Mouse (Mus musculus): ENCODE data around the gene Sephs2. TPM values are rescaled to one million over a fixed set of nuclear protein-coding genes. Genes with fewer than 3 reads are reported as not detected.

Gene Sephs2
- total and polyA plus RNA-seq, 3 experiments: 14.8 to 32.9 (median 27.2) TPM

DNA sequence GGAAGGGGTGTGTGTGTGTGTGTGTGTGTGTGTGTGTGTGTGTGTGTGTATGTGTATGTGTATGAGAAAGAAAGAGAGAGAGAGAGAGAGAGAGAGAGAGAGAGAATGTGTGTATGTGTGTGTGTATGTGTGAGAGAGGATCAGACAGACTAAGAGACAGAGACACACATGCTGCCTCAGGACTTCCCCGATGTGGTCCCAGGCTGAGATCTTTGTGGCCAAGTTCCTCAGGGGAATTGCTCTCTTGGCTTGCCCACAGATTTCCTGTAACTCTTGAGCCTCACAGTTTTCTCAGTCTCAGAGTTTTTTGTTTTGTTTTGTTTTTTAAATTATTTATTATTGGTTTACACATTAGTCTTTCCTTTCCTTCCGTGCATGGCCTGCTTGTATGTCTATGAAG is 15.5 kb upstream of the Sephs2 start:
- H3K79me2 ChIP-seq (replicated peaks; ENCODE audit: control insufficient read depth, insufficient read depth, low read length): no peaks in the 10 kb centered on the region
- WGBS: 61% methylated on average over 2 of the region's 2 CpGs
- H3K27ac ChIP-seq: no peak overlapping the region
- TF ChIP-seq EP300 (IDR thresholded peaks at IDR 0.05; ENCODE audit: insufficient read depth, low read depth, low read length): no peak
- no peak for TF ChIP-seq POLR2A (IDR thresholded peaks at IDR 0.05; ENCODE audit: insufficient read depth, low read depth, low read length)
- TF ChIP-seq CTCF (IDR thresholded peaks at IDR 0.05): no peak
- H3K9ac ChIP-seq (ENCODE audit: low read depth, low read length): no peak overlapping the region
- no peak for DNase-seq
- intact Hi-C loops (cut with DNase I): no loop called here
- no peaks in the 10 kb centered on the region for H3K36me3 ChIP-seq (ENCODE audit: control insufficient read depth, insufficient read depth, low read length)
- H3K4me3 ChIP-seq: no peak overlapping the region
- H3K4me1 ChIP-seq (ENCODE audit: control insufficient read depth, insufficient read depth, low read length): no peaks in the 10 kb centered on the region
- no peaks in the 10 kb centered on the region for H3K27me3 ChIP-seq (ENCODE audit: control insufficient read depth, insufficient read depth, low read length)

DNA sequence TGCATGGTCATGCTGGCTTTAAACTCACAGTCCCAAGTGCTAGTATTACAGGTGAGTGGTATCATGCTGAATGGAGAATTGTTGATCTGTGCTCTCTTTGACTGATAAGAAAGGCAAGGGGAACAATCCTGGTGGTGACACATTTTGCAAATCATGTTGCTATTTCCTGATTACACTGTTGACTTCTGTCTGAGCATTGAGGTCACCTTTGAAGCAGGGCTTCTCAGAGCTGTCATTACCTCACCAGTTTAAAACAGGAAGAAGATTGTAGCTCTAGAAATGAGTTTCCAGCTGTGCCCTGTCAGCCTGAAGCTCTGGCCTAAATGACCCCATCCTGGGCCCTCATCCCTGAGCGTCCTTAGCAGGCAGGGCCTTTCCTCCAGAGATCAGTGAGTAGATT is 14.1 kb upstream of the Sephs2 start:
- no peak overlapping the region for H3K27ac ChIP-seq
- no peak for DNase-seq
- H3K27me3 ChIP-seq (ENCODE audit: control insufficient read depth, insufficient read depth, low read length): no peaks in the 10 kb centered on the region
- no peaks in the 10 kb centered on the region for H3K4me1 ChIP-seq (ENCODE audit: control insufficient read depth, insufficient read depth, low read length)
- no peak overlapping the region for H3K9ac ChIP-seq (ENCODE audit: low read depth, low read length)
- TF ChIP-seq EP300 (IDR thresholded peaks at IDR 0.05; ENCODE audit: insufficient read depth, low read depth, low read length) (no peak), CTCF (IDR thresholded peaks at IDR 0.05) (no peak), POLR2A (IDR thresholded peaks at IDR 0.05; ENCODE audit: insufficient read depth, low read depth, low read length) (no peak)
- 75% methylated on average over 1 of the region's 1 CpGs for WGBS
- H3K79me2 ChIP-seq (replicated peaks; ENCODE audit: control insufficient read depth, insufficient read depth, low read length): no peaks in the 10 kb centered on the region
- intact Hi-C loops (cut with DNase I): no loop called here
- H3K4me3 ChIP-seq: no peak overlapping the region
- no peaks in the 10 kb centered on the region for H3K36me3 ChIP-seq (ENCODE audit: control insufficient read depth, insufficient read depth, low read length)

DNA sequence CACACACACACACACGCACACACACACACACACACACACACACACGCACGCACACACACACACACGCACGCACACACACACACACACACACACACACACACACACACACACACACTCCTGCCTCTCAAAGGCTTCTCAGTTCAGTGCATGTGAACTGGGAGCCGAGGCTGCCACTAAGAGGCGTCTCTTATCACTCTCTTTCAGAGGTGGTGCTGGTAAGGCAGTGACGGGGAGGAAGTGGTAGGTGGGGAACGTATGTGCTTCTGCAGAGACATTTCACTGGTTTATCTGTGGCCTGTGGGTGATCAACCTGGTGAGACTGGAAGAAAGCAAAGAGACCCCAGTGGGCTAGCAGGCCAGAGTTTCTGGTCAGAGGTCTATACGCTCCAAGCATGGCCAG is 11.3 kb upstream of the Sephs2 start:
- TF ChIP-seq POLR2A (IDR thresholded peaks at IDR 0.05; ENCODE audit: insufficient read depth, low read depth, low read length) (no peak), EP300 (IDR thresholded peaks at IDR 0.05; ENCODE audit: insufficient read depth, low read depth, low read length) (no peak), CTCF (IDR thresholded peaks at IDR 0.05) (no peak)
- Histone ChIP-seq H3K27me3 (ENCODE audit: control insufficient read depth, insufficient read depth, low read length) (no peaks in the 10 kb centered on the region), H3K4me1 (ENCODE audit: control insufficient read depth, insufficient read depth, low read length) (no peaks in the 10 kb centered on the region; the same call in 1 of the 2 replicates), H3K36me3 (ENCODE audit: control insufficient read depth, insufficient read depth, low read length) (no peaks in the 10 kb centered on the region), H3K9ac (ENCODE audit: low read depth, low read length) (no peak overlapping the region), H3K79me2 (replicated peaks; ENCODE audit: control insufficient read depth, insufficient read depth, low read length) (no peaks in the 10 kb centered on the region), H3K27ac (no peak overlapping the region), H3K4me3 (no peak overlapping the region)
- WGBS: 65% methylated on average over 9 of the region's 10 CpGs
- no peak for DNase-seq
- intact Hi-C loops (cut with DNase I): no loop called here

DNA sequence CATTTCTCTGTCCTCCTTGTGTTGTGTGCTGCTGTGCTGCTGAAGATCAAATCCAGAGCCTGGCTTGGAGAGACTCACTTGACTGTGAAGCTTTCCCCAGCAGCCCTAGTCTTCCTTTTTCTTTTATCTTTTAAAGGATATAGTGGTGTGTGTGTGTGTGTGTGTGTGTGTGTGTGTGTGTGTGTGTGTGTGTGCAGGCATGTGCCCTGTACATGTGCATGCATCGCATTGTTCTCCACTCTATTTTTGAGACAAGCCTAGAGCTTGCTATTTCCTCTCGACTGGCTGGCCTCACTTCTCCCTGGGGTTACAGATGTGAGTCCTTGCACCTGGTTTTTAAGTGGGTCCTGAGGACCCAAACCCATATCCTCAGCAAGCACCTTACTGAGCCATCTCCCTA is 8.3 kb upstream of the Sephs2 start:
- no peaks in the 10 kb centered on the region for H3K36me3 ChIP-seq (ENCODE audit: control insufficient read depth, insufficient read depth, low read length)
- H3K9ac ChIP-seq (ENCODE audit: low read depth, low read length): no peak overlapping the region
- 38% methylated on average over 2 of the region's 2 CpGs for WGBS
- no peak for DNase-seq
- no peaks in the 10 kb centered on the region for H3K27me3 ChIP-seq (ENCODE audit: control insufficient read depth, insufficient read depth, low read length)
- H3K4me1 ChIP-seq (ENCODE audit: control insufficient read depth, insufficient read depth, low read length): no peaks in the 10 kb centered on the region; the same call in 1 of the 2 replicates
- intact Hi-C loops (cut with DNase I): no loop called here
- TF ChIP-seq POLR2A (IDR thresholded peaks at IDR 0.05; ENCODE audit: insufficient read depth, low read depth, low read length) (no peak), CTCF (IDR thresholded peaks at IDR 0.05) (no peak), EP300 (IDR thresholded peaks at IDR 0.05; ENCODE audit: insufficient read depth, low read depth, low read length) (no peak)
- H3K27ac ChIP-seq: no peak overlapping the region
- H3K4me3 ChIP-seq: no peak overlapping the region
- H3K79me2 ChIP-seq (replicated peaks; ENCODE audit: control insufficient read depth, insufficient read depth, low read length): no peaks in the 10 kb centered on the region

DNA sequence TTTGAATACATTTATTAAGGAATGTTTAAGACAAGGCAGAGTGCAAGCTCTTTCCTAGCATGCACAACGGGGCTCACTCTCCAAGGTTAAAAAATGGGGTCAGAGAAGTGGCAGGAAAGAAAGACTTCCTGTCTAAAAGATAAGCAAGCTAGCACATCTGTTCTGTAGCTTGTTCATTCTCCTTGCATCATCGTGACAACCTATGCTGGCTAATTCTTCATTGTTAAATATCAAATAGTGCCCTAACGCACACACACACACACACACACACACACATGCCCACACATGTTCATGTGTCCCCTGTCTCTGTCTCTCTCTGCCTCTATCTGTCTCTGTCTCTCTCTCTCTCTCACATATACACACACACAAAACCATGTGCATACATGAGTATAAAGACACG is 7.3 kb upstream of the Sephs2 start:
- H3K4me3 ChIP-seq: no peak overlapping the region
- no peaks in the 10 kb centered on the region for H3K79me2 ChIP-seq (replicated peaks; ENCODE audit: control insufficient read depth, insufficient read depth, low read length)
- H3K9ac ChIP-seq (ENCODE audit: low read depth, low read length): no peak overlapping the region
- H3K27me3 ChIP-seq (ENCODE audit: control insufficient read depth, insufficient read depth, low read length): no peaks in the 10 kb centered on the region
- no peak for DNase-seq
- 35% methylated on average over 4 of the region's 4 CpGs for WGBS
- no peak for TF ChIP-seq EP300 (IDR thresholded peaks at IDR 0.05; ENCODE audit: insufficient read depth, low read depth, low read length)
- no peak for TF ChIP-seq CTCF (IDR thresholded peaks at IDR 0.05)
- TF ChIP-seq POLR2A (IDR thresholded peaks at IDR 0.05; ENCODE audit: insufficient read depth, low read depth, low read length): no peak
- H3K27ac ChIP-seq: no peak overlapping the region
- H3K4me1 ChIP-seq (ENCODE audit: control insufficient read depth, insufficient read depth, low read length): no peaks in the 10 kb centered on the region; the same call in 1 of the 2 replicates
- no peaks in the 10 kb centered on the region for H3K36me3 ChIP-seq (ENCODE audit: control insufficient read depth, insufficient read depth, low read length)
- intact Hi-C loops (cut with DNase I): no loop called here

DNA sequence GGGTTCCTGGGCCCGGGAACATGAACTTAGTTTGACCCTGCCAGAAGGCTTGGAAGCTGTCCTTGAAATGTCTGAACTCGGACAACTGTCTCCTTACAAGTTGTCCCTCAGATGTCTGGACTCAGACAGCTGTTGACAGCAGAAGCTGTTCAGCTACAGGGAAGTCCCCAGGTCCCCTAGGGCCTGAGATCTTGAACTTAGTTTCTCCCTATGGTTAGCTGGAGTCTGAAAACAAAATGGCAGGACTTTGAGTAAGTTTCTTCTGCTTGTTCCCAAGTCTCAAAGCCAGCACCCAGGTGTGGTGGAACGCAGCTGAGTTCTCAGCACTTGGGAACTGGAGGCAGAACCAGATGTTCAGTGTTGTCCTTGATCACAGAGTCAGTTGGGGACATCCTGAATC is 6.2 kb upstream of the Sephs2 start:
- Histone ChIP-seq H3K79me2 (replicated peaks; ENCODE audit: control insufficient read depth, insufficient read depth, low read length) (no peaks in the 10 kb centered on the region), H3K27me3 (ENCODE audit: control insufficient read depth, insufficient read depth, low read length) (no peaks in the 10 kb centered on the region), H3K9ac (ENCODE audit: low read depth, low read length) (no peak overlapping the region), H3K4me3 (no peak overlapping the region), H3K36me3 (ENCODE audit: control insufficient read depth, insufficient read depth, low read length) (no peaks in the 10 kb centered on the region), H3K27ac (no peak overlapping the region), H3K4me1 (ENCODE audit: control insufficient read depth, insufficient read depth, low read length) (no peaks in the 10 kb centered on the region; the same call in 1 of the 2 replicates)
- TF ChIP-seq POLR2A (IDR thresholded peaks at IDR 0.05; ENCODE audit: insufficient read depth, low read depth, low read length) (no peak), CTCF (IDR thresholded peaks at IDR 0.05) (no peak), EP300 (IDR thresholded peaks at IDR 0.05; ENCODE audit: insufficient read depth, low read depth, low read length) (no peak)
- DNase-seq: no peak
- WGBS: 48% methylated on average over 3 of the region's 3 CpGs
- intact Hi-C loops (cut with DNase I): no loop called here

Measured in heart, adult 2 months (tissue).